Mouse (Mus musculus) heart, postnatal 0 days (tissue): Measurements from ENCODE around the gene Pou2f2.

Experiments used
- CTCF ChIP-seq: IDR thresholded peaks from 2 replicates; pipeline ENCODE4 v1.5.1; 2016; ENCODE audit warnings: antibody characterized with exemption, control low read depth, low read depth
- EP300 ChIP-seq: IDR thresholded peaks from 2 replicates; pipeline ENCODE4 v1.6.1; 2016; ENCODE audit warnings: antibody characterized with exemption, low read depth

DNA sequence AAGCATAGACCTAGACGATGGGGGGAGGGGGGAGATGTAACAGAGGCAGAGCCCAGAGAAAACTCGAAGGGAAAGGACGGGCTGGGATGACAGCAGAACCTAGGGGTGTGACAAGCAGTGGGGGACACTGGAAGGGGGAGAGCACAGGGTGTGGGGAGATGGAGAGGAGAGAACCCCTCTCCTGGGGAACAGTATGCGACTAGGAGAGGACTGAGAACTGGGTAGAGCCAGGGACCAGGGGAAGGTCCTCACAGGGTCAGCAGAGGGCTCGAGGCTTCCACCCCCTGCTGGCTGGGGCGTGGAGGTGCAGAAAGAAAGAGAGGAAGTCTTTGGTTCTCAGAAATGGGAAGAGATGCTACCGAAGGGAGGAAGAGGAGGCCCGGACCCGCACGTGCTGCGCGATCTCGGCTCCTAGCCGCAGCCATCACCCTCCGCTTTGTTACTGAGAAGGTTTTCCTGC lies 1.8 kb upstream of the Pou2f2 start:
- TF ChIP-seq EP300 (no peak), CTCF (peak; percentile 50)
